Mouse (Mus musculus): ENCODE data around the gene Creb3l1.

Gene Creb3l1

DNA sequence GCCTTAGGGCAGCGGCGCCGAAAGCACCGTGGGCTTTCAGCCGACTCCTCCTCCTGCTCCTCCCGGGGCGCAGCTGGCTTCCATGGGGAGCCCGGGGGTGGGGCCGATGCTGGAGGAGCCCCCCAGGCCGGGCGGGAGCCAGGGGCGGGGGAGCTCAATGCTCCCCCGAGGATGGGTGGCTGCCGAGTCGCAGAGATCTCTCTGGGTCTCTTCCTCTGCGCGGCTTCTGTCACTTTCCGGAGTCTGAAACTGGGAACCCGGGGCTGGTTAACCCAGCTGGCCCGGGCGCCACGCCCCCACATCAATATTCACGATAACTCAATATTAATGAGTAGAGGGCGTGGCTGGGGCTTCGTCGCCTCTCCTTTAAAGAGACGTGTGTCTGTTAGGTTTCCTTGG, at the start of gene Creb3l1:
Gene Creb3l1 (minus strand): TSS at position 229 of the 399 bp plus-strand sequence.
- in situ Hi-C loops (cut with MboI, MseI): loop anchor here (25.0 kb wide), 1 partner anchor 1163 kb away; the partner anchor contains the start of gene Trp53i11

DNA sequence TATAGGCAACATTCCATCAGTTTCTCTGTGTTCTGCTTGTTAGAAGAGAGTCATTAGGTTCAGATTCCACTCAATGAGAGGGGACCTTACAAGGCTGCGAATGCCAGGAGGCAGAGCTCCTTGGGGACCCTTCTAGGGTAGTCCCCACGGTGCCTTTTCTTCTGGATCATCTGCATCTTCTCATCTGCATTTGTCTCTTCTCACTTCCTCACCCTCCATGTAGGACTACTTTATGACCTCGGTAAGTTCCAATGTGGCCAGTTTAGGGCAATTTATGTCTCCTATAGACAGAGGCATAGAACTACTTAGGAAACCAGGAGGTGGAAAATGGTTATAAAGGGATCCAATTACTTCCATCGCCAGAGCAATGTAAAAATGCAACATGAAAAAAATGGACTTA, 46.8 kb upstream of the Creb3l1 start:
- in situ Hi-C loops (cut with MboI, MseI): loop anchor here (5.0 kb wide), 1 partner anchor 51 kb away; no protein-coding TSS in a partner anchor

DNA sequence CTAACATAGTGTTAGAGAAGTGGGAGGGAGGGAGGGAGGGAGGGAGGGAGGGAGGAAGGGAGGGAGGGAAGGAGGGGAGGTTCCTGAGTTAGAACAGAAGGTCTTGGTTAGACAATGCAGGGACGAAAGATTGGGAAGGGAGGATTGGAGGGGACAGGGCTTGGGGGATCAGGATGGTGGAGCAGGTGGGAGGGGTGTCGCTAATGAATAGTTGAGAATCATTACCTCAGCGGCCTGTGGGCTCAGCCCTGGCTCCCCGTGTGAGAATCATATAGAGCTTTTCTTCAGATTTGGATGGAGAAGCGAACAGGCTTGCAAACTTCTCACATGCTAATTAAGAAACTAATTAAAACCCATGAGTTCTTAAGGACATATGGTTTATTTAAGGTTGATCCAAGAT, 45.3 kb upstream of the Creb3l1 start:
- in situ Hi-C loops (cut with MboI, MseI): loop anchor here (5.0 kb wide), 1 partner anchor 53 kb away; no protein-coding TSS in a partner anchor

DNA sequence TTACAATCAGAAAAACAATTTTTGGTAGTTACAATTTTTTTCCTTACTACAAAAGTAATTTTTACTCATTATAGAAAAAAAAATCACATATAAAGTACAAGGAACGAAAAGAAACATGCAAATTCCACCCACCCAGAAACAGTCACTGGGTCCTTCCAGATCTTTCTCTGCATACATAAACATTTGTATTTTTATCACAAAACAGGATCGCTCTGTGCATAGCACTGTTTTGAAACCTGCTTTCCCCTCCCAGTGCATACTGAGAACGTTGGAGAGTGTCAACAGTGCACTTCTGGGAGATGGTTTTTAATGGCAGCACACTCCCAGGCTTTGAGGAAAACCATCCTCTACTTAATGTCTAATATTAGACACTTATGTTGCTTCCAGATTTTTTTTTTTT, 43.3 kb upstream of the Creb3l1 start:
- in situ Hi-C loops (cut with MboI, MseI): no loop called here

DNA sequence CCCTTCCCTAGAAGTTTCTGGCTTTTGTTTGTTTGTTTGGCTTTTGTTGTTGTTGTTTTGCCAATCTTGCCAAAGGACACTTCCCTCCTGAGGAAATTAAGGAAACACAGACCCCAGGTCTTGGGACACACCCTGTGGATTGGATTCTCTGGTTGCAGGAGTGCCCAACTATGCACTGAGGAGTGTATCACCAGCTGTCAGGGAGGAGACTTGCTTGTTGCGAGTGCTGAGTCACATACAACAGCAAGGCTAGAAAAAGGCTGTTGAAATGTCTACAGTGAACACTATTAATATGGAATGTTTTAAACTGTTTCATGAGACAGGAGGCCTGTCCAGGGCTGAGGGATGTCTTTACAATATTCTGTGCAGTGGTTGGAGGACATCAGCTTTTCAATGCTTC, 42.6 kb upstream of the Creb3l1 start:
- in situ Hi-C loops (cut with MboI, MseI): no loop called here

DNA sequence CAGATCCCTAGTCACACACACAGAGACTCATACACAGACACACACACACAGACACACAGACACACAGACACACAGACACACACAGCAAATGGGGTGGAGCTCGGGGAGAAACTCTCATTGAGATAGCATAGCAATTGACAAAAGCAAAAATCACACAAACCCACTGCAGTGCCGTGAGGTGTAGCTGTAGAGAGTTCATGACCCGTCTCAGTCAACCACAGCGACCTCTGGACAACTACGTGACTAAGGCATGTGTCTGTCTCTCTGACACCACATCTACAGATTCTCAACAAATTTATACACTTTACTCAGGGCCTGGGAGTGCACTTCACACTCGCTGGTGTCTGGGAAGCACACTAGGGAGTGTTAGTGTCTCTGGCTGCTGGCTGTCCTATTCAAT, 41.6 kb upstream of the Creb3l1 start:
- in situ Hi-C loops (cut with MboI, MseI): no loop called here

DNA sequence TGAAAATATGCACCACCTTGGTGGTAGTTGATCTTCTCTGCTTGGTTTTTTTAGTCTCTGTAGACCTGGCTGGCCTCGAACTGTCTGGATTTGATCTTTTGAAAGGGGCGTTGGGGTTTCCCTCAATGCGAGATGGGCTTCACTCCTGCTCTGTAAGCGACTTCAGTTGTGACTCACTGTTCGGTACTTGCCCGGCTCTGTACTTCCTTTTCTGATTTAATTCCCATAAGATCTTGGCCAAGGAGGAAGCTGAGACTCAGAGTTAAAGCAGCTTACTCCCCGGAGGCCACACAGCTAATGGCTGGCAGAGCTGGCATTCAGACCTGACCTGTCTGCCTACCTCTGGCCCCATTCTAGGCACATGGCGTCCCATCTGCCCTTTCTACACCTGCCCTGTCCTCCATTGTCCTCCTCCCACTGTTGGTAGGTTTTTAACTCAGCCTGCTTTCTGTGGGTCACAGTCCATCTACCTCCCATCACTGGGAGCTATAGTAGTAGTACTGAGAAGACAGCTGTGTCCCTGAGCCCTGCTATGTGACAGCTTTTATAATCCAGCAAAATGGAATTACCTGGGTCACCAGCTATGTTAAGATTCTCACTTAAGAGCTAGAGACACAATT, 41.1 kb upstream of the Creb3l1 start:
- in situ Hi-C loops (cut with MboI, MseI): no loop called here

DNA sequence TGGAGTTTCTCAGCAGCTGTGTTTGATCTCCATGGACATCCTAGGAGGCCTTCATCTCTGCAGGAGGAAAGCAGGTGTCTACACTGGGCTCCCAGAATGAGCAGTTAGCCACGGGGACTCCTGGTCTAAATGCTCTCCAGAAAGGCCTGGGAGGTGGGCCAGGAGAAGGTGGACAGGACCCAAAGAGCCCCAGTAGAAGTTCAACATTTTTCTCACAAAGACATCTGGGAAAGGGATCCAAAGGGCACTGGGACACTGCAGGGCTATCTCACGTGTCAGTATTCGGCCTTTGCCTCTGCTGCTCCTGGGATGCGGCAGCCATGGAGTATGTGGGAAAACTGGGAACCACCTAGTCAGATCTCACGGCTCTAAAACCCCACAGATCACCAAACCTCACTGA, 38.8 kb upstream of the Creb3l1 start:
- in situ Hi-C loops (cut with MboI, MseI): no loop called here

DNA sequence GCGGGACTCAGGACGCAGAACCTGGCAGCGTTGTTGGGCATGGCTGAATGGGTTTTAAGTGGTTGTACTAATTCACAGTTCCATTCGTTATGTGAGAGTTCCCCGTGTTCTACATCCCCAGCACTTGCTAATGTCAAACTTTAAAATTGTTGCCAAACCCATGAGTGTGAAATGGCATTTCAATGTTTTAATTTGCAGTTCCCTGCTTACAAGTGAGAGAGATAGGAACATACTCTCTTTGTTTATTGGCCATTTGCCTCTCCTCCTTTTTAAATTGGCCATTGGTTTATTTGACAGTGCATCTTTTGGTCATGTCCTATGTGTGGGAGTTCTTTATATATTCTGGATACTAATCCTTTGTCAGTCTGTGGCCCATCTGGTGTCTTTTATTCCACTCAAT, 37.0 kb upstream of the Creb3l1 start:
- in situ Hi-C loops (cut with MboI, MseI): no loop called here

DNA sequence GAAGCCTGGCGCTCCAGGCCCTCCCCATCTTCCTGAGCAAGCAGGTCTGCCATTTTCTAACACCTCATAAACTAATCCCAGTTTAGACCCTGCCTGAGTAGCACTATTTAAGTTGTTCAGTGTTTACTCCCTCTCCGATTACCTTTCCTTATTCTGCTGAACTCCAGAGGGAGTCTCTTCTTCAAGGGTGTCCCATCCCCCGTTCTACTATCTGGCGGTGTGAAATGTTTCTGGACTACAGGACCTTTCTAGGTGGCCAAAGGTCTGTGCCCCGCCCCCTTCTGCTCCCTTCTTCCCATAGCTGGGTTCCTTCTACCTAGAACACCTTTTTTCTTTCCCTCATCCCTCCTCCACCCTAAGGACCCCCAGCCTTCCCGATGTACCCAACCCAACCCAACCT, 36.0 kb upstream of the Creb3l1 start:
- in situ Hi-C loops (cut with MboI, MseI): no loop called here

DNA sequence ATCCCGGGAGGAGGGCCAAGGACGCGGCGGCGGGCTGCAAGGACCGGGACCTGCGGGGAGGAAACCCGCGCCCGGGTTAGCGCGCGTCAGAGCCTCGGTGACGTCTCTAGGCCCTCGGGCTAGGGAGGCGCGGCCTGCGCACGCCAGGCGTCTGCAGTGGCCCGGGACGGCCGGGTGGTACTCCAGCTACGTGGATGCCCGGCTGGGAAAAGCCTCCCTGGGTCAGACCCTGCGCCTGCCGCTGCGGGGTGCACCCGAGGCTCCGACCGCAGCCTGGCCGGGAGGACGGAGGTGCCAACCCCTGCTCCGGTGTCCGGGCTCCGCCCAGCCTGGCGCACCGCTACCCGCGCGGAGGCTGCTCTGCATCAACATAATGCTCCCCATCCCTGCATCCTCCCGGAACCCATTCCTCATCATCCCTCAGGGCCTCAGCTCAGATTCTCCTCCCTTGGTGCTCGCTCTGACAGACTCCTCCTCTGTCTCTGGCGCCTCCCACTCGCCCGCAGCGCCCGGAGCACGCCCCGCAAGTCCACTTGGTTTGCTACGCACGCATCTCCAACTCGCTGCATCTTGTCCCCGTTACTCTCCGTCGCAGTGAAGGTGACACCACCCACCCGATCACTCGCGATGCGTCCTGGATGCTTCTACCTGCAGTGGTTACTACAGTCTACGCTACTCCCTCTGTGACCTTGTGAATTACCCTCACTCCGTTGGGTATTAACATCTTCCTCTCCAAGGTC, 35.3 kb upstream of the Creb3l1 start:
- in situ Hi-C loops (cut with MboI, MseI): loop anchor here (5.0 kb wide), 1 partner anchor 72 kb away; no protein-coding TSS in a partner anchor

DNA sequence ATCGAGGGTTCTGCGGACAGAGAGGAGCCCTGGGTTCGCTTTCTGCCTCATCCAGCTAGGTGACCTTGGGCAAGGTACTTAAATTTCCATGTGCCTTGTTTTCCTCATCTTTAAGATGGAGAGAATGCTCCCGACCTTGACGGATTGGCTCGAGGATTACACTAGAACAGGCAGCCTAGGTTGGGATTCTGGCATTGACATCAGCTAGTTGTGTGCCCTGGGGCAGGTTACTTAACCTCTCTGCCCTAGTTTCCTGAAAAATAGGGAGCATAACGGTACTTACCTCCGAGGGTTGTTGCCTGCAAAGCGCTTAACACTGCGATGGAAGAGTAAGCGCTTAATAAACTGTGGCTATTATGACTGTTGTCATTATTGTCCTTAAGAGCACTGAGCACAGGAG, 34.6 kb upstream of the Creb3l1 start:
- in situ Hi-C loops (cut with MboI, MseI): loop anchor here (5.0 kb wide), 1 partner anchor 72 kb away; no protein-coding TSS in a partner anchor

DNA sequence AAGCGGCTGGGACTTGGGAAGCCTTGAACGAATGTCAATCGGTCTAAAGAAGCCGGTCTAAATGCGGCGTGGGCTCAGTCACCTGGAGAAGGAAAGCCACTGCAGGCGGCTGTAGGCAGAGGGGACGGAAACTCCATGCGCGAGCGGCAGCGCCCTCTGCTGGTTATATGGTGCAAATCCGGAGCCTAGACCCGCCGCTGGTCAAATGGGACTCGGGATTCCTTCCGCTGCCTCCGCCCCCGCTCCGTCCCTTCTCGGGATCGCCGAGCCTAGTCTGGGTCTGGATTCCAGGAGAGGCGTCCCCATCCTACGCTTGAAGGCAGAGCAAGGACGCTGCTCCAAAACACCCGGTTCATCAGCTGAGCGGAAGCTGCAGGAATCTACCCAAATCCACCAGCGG, 34.2 kb upstream of the Creb3l1 start:
- in situ Hi-C loops (cut with MboI, MseI): loop anchor here (5.0 kb wide), 1 partner anchor 71 kb away; no protein-coding TSS in a partner anchor

DNA sequence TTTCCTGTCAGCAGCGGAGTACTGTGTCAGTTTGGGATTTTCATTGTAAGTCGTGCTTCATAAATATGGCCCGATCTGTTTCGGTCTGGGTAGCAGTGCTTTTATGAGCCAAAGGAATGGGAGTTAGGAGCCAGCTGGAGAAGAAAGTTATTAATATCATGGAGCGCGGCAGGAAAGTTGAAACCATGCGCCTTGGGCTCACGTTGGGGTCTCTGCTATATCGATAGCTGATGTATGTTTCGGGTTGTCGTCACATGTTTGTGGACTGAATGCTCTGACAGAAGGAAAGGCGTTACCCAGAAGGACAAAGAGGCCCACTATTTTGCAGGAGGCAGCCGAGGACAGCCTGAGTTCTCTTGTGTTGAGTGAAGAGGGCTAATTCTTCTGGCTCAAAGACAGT, 32.5 kb upstream of the Creb3l1 start:
- in situ Hi-C loops (cut with MboI, MseI): loop anchor here (5.0 kb wide), 1 partner anchor 69 kb away; no protein-coding TSS in a partner anchor

DNA sequence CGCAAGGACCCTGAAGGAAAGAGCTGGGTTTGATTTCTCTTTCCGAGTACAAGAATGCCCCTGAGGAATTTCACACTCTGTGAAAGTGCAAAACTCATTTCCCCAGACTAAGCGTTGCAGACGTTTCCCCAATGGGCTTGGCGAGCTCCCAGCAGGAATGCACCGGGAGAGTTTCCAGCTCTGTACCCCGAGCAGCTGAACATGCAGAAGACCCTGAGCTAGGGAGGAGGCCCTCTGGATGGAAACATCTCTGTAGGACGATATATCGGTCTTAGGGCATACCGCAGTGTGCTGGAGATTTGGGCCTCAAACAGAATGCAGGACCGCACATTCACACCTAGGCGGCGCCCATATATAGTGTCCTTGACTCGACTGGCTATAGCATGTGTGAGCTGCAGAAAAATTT, 31.5 kb upstream of the Creb3l1 start:
- in situ Hi-C loops (cut with MboI, MseI): loop anchor here (5.0 kb wide), 1 partner anchor 69 kb away; no protein-coding TSS in a partner anchor

DNA sequence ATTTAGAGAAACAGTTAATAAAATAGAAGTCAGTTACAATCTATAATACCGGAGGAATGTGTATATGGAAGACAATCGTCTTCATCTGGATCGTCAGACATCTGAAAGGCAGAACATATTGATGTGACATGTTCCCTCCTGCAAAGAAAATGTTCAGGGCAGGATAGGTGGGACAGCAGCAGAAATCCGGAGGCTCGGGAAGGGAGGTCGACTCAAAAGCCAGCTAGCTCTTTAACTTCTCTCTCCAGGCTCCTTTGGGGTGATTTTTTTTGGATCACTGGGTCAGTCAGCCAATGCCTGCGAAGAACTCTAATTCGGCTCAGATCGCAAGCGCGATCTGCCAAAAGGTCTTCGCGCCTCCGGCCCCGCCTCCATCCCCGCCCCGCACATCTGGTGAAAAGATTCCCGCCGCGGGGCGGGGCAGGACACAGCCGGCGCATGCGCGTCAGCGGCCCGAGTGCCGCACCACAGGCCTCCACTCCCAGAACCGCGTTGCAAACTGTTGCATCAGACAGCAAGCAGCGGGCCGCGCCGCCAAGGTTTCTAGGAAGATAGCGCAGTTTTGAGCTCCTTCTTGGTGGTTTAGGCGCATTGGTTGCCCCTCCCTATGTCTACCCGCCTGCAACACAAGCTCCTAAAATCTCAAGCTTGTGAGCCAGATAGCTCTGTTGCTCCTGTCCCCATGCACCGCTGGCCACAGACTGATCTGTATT, 31.0 kb upstream of the Creb3l1 start:
- in situ Hi-C loops (cut with MboI, MseI): loop anchor here (5.0 kb wide), 1 partner anchor 68 kb away; no protein-coding TSS in a partner anchor

DNA sequence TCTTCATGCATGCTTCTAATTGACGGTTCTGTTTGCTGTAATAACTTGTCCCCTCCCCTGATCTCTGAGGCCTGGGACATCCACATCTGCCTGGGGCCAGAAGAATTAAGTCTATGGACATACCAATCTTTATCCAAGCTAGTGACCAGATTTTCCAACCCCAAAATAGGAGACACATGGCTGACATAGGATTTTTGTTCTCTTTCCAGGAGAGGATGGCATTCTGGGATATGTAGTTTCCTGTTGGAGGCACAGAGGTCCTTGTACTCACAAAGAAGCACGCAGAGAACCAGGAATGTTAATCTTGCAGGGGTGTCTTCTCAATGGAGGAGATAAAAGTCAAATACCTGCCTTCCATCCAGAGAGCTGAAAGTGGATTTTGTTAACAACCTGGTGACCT, 28.5 kb upstream of the Creb3l1 start:
- in situ Hi-C loops (cut with MboI, MseI): no loop called here

DNA sequence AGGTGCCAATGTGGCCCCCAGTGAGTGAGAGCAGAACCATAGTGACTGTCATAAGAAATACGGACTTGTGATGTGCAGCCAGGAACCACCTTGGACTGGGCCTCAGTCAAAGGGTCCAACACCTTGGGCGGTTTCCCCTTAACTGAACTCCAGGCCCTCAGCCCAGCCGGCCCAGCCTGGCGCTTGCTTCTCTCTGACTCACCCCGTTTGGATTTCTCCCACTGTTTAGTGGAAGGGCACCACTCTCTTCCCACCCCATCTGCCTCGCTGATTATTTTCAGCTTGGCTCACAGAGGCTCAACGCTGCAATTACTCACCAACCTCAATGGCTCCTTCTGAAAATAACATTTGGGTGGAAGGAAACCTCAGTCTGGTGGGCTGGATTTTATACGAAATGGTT, 27.9 kb upstream of the Creb3l1 start:
- in situ Hi-C loops (cut with MboI, MseI): no loop called here

DNA sequence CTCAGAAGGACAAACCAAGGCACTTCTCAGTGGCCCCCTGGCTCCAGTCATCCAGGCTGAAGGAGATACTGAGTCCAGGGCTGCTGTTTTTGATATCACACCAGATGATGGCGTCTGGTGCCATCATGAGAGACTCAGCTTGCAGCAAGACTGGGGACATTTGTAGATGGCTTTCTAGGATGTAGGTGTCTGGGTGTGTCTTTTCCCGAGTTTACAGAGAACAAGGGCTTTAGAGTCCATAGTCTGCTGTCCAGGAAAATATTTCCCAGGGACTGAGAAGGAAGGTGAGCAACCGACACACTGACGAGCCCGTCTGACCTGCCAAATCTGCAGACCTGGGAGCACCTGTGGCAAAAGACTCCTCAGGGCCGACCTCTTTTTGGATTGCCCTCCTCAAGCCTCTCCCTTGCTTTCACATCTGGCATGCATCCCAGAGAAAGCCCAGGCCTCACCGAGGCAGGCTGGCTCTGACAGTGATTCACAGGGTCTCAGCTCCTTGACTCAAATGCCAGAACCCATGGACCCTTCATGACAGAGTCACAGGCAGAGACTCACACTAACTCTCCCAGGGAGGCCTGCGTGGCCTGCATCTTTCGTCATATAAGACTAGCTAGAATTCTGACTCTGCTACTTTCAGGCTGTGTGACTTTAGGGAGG, 23.9 kb upstream of the Creb3l1 start:
- in situ Hi-C loops (cut with MboI, MseI): loop anchor here (5.0 kb wide), 1 partner anchor 36 kb away; no protein-coding TSS in a partner anchor

DNA sequence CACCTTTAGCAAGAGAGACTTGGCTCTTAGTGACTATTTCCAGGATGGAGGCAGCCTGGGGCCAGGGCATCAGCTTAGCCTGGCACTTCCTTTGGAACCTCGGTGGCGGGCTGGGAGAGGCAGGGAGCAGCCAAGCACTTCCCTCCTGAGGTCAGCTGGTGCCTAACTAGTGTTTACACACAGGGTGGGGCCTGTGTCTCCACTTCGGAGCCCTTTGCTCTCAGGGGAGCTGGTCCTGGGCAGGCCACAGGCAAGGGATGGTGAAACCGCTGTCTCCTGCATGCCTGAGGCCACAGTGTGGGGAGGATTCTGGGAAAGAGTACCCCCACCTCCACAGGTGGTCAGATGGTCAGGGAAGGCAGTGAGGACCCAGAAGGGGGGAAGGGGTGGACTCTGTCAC, 23.3 kb upstream of the Creb3l1 start:
- in situ Hi-C loops (cut with MboI, MseI): loop anchor here (5.0 kb wide), 1 partner anchor 35 kb away; no protein-coding TSS in a partner anchor

DNA sequence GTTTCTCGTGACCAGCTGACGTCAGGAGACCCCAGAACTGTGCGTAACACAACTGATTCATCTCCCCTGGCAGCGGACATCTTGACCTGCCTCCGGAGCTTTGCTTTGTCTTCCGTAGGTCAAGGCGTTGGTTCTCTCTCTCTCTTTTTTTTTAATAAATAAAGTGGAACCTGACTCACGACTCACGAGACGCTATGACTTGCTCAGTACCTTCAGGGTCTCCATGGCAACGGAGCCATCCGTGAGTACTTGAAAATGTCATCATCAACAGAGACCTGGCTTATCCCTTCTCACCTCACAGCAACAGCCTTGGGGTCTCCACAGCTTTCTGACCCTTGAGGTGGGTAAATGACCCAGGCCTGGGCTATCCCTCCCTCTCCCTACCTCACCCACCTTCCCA, 19.0 kb upstream of the Creb3l1 start:
- in situ Hi-C loops (cut with MboI, MseI): no loop called here

DNA sequence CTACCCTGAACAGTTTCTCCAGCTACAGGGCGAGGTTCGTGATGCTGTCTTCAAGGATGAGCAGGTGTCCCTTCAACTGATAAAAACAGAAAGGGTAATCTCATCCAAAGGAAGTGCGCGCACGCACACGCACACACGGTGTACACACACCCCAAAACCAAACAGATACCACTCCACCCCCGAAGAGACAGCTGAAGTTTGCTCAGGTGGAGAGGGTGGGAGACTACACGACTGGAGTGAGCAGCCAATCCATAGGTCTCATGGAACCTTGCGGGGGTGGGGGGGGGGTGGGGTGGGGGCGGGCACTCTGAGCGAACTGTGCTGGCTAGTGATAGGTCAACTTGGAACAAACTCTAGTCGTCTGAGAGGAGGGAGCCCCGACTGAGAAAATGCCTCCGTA, 17.2 kb upstream of the Creb3l1 start:
- in situ Hi-C loops (cut with MboI, MseI): no loop called here
